ENCODE assay signal across 19 mouse cellular contexts in genomic region chr5:151059772-151060171, GRCm38 (mm10).
DNase-seq lines count a peak whose midpoint lies in the region; ATAC-seq and TF ChIP-seq lines count a peak whose summit lies in the region.
"Had no signal": no experiment of that assay in that cellular context is flagged by ENCODE, and none has a peak within 500 bp of the region (broad histone marks: within the 10 kb centered on the region; RNA-seq: fewer than 3 reads in every experiment).

No protein-coding gene starts in this region.

- no peak for TF ChIP-seq CTCF in kidney, adult 2 months (conservative IDR thresholded peaks at IDR 0.05; ENCODE audit: insufficient read depth, insufficient read length, low read depth, low read length)
- no peak for TF ChIP-seq CTCF in left cerebral cortex, adult 2 months (IDR thresholded peaks at IDR 0.05)

- peaks cover 9% of the 10 kb centered on the region for H3K4me1 ChIP-seq in kidney, adult 2 months (ENCODE audit: control insufficient read depth, insufficient read depth, low read length)
- peaks cover 14% of the 10 kb centered on the region for H3K4me1 ChIP-seq in intestine, embryonic 15.5 days (replicated peaks)
- H3K4me1 ChIP-seq: megakaryocyte, embryonic 14.5 days had no signal

- WGBS in kidney, adult 2 months, result 75% methylated on average over 5 of the region's 5 CpGs
- 62% methylated on average over 5 of the region's 5 CpGs for WGBS in intestine, embryonic 15.5 days

- no peak overlapping the region for H3K9ac ChIP-seq in intestine, embryonic 15.5 days
- H3K9ac ChIP-seq: embryonic facial prominence, embryonic 12.5 days; limb, embryonic 15.5 days; midbrain, embryonic 15.5 days had no signal

- ATAC-seq in intestine, embryonic 15.5 days, result no peak
- ATAC-seq: midbrain, embryonic 15.5 days had no signal

- TF ChIP-seq POLR2A in kidney, adult 2 months (IDR thresholded peaks at IDR 0.05; ENCODE audit: low read depth, low read length), result no peak

- no peaks in the 10 kb centered on the region for H3K27me3 ChIP-seq in kidney, adult 2 months (replicated peaks; ENCODE audit: control insufficient read depth, insufficient read depth, low read length)
- no peaks in the 10 kb centered on the region for H3K27me3 ChIP-seq in intestine, embryonic 15.5 days (replicated peaks)
- H3K27me3 ChIP-seq: embryonic facial prominence, embryonic 12.5 days; limb, embryonic 15.5 days; megakaryocyte, embryonic 14.5 days; midbrain, embryonic 15.5 days had no signal

- H3K4me3 ChIP-seq in kidney, adult 2 months (ENCODE audit: insufficient read depth, low read depth, low read length), result no peak overlapping the region
- no peak overlapping the region for H3K4me3 ChIP-seq in left cerebral cortex, adult 2 months
- H3K4me3 ChIP-seq in intestine, embryonic 15.5 days (replicated peaks), result no peak overlapping the region
- H3K4me3 ChIP-seq: embryonic facial prominence, embryonic 12.5 days; erythroblast, embryonic 14.5 days; limb, embryonic 15.5 days; megakaryocyte, embryonic 14.5 days; midbrain, embryonic 15.5 days; myocyte had no signal

- no peak for DNase-seq in kidney, adult 2 months
- DNase-seq in kidney, adult 9 months, result no peak
- peak; percentile 47 to 69 for DNase-seq in left cerebral cortex, adult 18-20 months (ENCODE audit: low spot score in 2 of 2)
- no peak for DNase-seq in left cerebral cortex, postnatal 4 days
- peak; percentile 79 for DNase-seq in brain, adult 2 months (ENCODE audit: low read depth, low spot score)
- DNase-seq in left cerebral cortex, adult 2 months (ENCODE audit: extremely low spot score in 1 of 2, low spot score in 2 of 2), result peak in 1 of 2 experiments; percentile 38
- no peak for DNase-seq in cerebellum, postnatal 25 days
- DNase-seq: cerebellum, adult 8-10 months; gastrocnemius, postnatal 10 days; heart, adult 18-20 months; heart, postnatal 4 days; thymus, postnatal 25 days had no signal

- H3K9me3 ChIP-seq in intestine, embryonic 15.5 days, result no peaks in the 10 kb centered on the region
- H3K9me3 ChIP-seq: limb, embryonic 15.5 days; midbrain, embryonic 15.5 days had no signal

- H3K27ac ChIP-seq in kidney, adult 2 months (ENCODE audit: insufficient read depth, low read depth, low read length), result peak overlapping the region; percentile 50
- H3K27ac ChIP-seq in left cerebral cortex, adult 2 months, result peak overlapping the region; percentile 65
- H3K27ac ChIP-seq in intestine, embryonic 15.5 days, result no peak overlapping the region
- H3K27ac ChIP-seq: midbrain, embryonic 15.5 days had no signal

- 0 out of 2 replicates have a peak, but pooled peaks cover 1% of the 10 kb centered on the region for H3K36me3 ChIP-seq in kidney, adult 2 months (ENCODE audit: control insufficient read depth, insufficient read depth, low read length)
- H3K36me3 ChIP-seq in intestine, embryonic 15.5 days, result peaks cover 21% of the 10 kb centered on the region
- H3K36me3 ChIP-seq: midbrain, embryonic 15.5 days had no signal

- H3K4me2 ChIP-seq in intestine, embryonic 15.5 days (replicated peaks), result no peak overlapping the region
- H3K4me2 ChIP-seq: embryonic facial prominence, embryonic 12.5 days; limb, embryonic 15.5 days; midbrain, embryonic 15.5 days had no signal

- intact Hi-C loops in left cerebral cortex, postnatal 4 days (cut with DNase I), result no loop called here
- intact Hi-C loops in left cerebral cortex, adult 2 months (cut with DNase I), result loop anchor here (5.0 to 10.0 kb wide), 2 partner anchors 308 to 385 kb away; partner anchors contain the start of gene Pds5b

Comparison
In these comparisons a context has a peak if more than half of its experiments do, and no peak if none do; other contexts are left out.
1. DNase-seq: peak in left cerebral cortex, adult 18-20 months (2 of 2) and brain, adult 2 months (single experiment); none in kidney, adult 2 months (single experiment), kidney, adult 9 months (single experiment), left cerebral cortex, postnatal 4 days (single experiment) and cerebellum, postnatal 25 days (0 of 2).